Mouse (Mus musculus): ENCODE results near the gene Dlgap4. TPM values are rescaled to one million over a fixed set of nuclear protein-coding genes. Genes with fewer than 3 reads are reported as not detected.

Dlgap4 gene
- polyA plus RNA-seq, 1 experiment: 234 TPM

GRCm38 (mm10) chr2:156616513-156616912, 3.0 kb downstream of the Dlgap4 start:
- no peak for DNase-seq (ENCODE audit: extremely low spot score in 1 of 2, low spot score in 1 of 2)

- DNase-seq (ENCODE audit: extremely low spot score in 1 of 2, low spot score in 1 of 2): peak; percentile 51 to 79
Observed at GRCm38 (mm10) chr2:156617536-156617935, 4.0 kb downstream of the Dlgap4 start.

- no peak for DNase-seq (ENCODE audit: extremely low spot score in 1 of 2, low spot score in 1 of 2)
Observed at GRCm38 (mm10) chr2:156620874-156621273, 7.4 kb downstream of the Dlgap4 start.

- no peak for DNase-seq (ENCODE audit: extremely low spot score in 1 of 2, low spot score in 1 of 2)
Observed at GRCm38 (mm10) chr2:156621449-156621848, 7.9 kb downstream of the Dlgap4 start.

- no peak for DNase-seq (ENCODE audit: extremely low spot score in 1 of 2, low spot score in 1 of 2)
Observed at GRCm38 (mm10) chr2:156622192-156622591, 8.7 kb downstream of the Dlgap4 start.

GRCm38 (mm10) chr2:156623246-156623645, 9.7 kb downstream of the Dlgap4 start:
- DNase-seq (ENCODE audit: extremely low spot score in 1 of 2, low spot score in 1 of 2): no peak

GRCm38 (mm10) chr2:156625307-156625706, 11.8 kb downstream of the Dlgap4 start:
- DNase-seq (ENCODE audit: extremely low spot score in 1 of 2, low spot score in 1 of 2): no peak

- DNase-seq (ENCODE audit: extremely low spot score in 1 of 2, low spot score in 1 of 2): no peak
Observed at GRCm38 (mm10) chr2:156626119-156626518, 12.6 kb downstream of the Dlgap4 start.

- DNase-seq (ENCODE audit: extremely low spot score in 1 of 2, low spot score in 1 of 2): no peak
Observed at GRCm38 (mm10) chr2:156626544-156626943, 13.0 kb downstream of the Dlgap4 start.

GRCm38 (mm10) chr2:156627917-156628316, 14.4 kb downstream of the Dlgap4 start:
- no peak for DNase-seq (ENCODE audit: extremely low spot score in 1 of 2, low spot score in 1 of 2)

- DNase-seq (ENCODE audit: extremely low spot score in 1 of 2, low spot score in 1 of 2): no peak
Observed at GRCm38 (mm10) chr2:156630288-156630687, 16.8 kb downstream of the Dlgap4 start.

- no peak for DNase-seq (ENCODE audit: extremely low spot score in 1 of 2, low spot score in 1 of 2)
Observed at GRCm38 (mm10) chr2:156632721-156633120, 19.2 kb downstream of the Dlgap4 start.

- no peak for DNase-seq (ENCODE audit: extremely low spot score in 1 of 2, low spot score in 1 of 2)
Observed at GRCm38 (mm10) chr2:156635091-156635490, 21.6 kb downstream of the Dlgap4 start.

GRCm38 (mm10) chr2:156641141-156641540, 27.6 kb downstream of the Dlgap4 start:
- DNase-seq (ENCODE audit: extremely low spot score in 1 of 2, low spot score in 1 of 2): no peak

GRCm38 (mm10) chr2:156642931-156643330, 29.4 kb downstream of the Dlgap4 start:
- DNase-seq (ENCODE audit: extremely low spot score in 1 of 2, low spot score in 1 of 2): no peak

GRCm38 (mm10) chr2:156643406-156643805, 29.9 kb downstream of the Dlgap4 start:
- DNase-seq (ENCODE audit: extremely low spot score in 1 of 2, low spot score in 1 of 2): no peak

- DNase-seq (ENCODE audit: extremely low spot score in 1 of 2, low spot score in 1 of 2): no peak
Observed at GRCm38 (mm10) chr2:156645145-156645544, 31.6 kb downstream of the Dlgap4 start.

- peak in 1 of 2 experiments; percentile 52 for DNase-seq (ENCODE audit: extremely low spot score in 1 of 2, low spot score in 1 of 2)
Observed at GRCm38 (mm10) chr2:156646877-156647276, 33.4 kb downstream of the Dlgap4 start.

- peak in 1 of 2 experiments; percentile 73 for DNase-seq (ENCODE audit: extremely low spot score in 1 of 2, low spot score in 1 of 2)
Observed at GRCm38 (mm10) chr2:156648042-156648441, 34.5 kb downstream of the Dlgap4 start.

- DNase-seq (ENCODE audit: extremely low spot score in 1 of 2, low spot score in 1 of 2): peak in 1 of 2 experiments; percentile 59
Observed at GRCm38 (mm10) chr2:156649450-156649849, 35.9 kb downstream of the Dlgap4 start.

GRCm38 (mm10) chr2:156651019-156651418, 37.5 kb downstream of the Dlgap4 start:
- DNase-seq (ENCODE audit: extremely low spot score in 1 of 2, low spot score in 1 of 2): no peak

GRCm38 (mm10) chr2:156652841-156653240, 39.3 kb downstream of the Dlgap4 start:
- DNase-seq (ENCODE audit: extremely low spot score in 1 of 2, low spot score in 1 of 2): no peak

GRCm38 (mm10) chr2:156654148-156654547, 40.6 kb downstream of the Dlgap4 start:
- peak in 1 of 2 experiments; percentile 73 for DNase-seq (ENCODE audit: extremely low spot score in 1 of 2, low spot score in 1 of 2)
